Mouse (Mus musculus) kidney, adult 11 months (tissue): ENCODE results near the gene Heatr6.

ENCODE experiments used
- DNase-seq: peaks from one replicate; pipeline ENCODE4 v3.0.0; 2022

The Heatr6 gene

GRCm38 (mm10) chr11:83810441-83810840 is 56.9 kb downstream of the Heatr6 start:
- DNase-seq = no peak

GRCm38 (mm10) chr11:83815191-83815590 is 61.7 kb downstream of the Heatr6 start:
- DNase-seq = peak; percentile 79

- peak; percentile 79 for DNase-seq
Observed at GRCm38 (mm10) chr11:83815628-83816027, 62.1 kb downstream of the Heatr6 start.

GRCm38 (mm10) chr11:83817048-83817447 is 63.6 kb downstream of the Heatr6 start:
- DNase-seq = peak; percentile 88

GRCm38 (mm10) chr11:83817994-83818393 is 64.5 kb downstream of the Heatr6 start:
- DNase-seq = peak; percentile 47

- DNase-seq = no peak
Observed at GRCm38 (mm10) chr11:83818591-83819127, 65.2 kb downstream of the Heatr6 start.

- peak; percentile 96 for DNase-seq
Observed at GRCm38 (mm10) chr11:83819806-83820483, 66.4 kb downstream of the Heatr6 start.

- no peak for DNase-seq
Observed at GRCm38 (mm10) chr11:83826142-83826541, 72.6 kb downstream of the Heatr6 start.

- DNase-seq = no peak
Observed at GRCm38 (mm10) chr11:83828553-83829142, 75.2 kb downstream of the Heatr6 start.

GRCm38 (mm10) chr11:83832389-83832788 is 78.9 kb downstream of the Heatr6 start:
- DNase-seq = no peak
